In genomic region chr9:78038755-78039489, GRCm38 (mm10) we compare ENCODE assay signal across 8 mouse cellular contexts. TPM values are rescaled to one million over a fixed set of nuclear protein-coding genes. Genes with fewer than 3 reads are reported as not detected.
DNase-seq lines count a peak whose midpoint lies in the region; ATAC-seq and TF ChIP-seq lines count a peak whose summit lies in the region.

No protein-coding gene starts in this region.

- no peaks in the 10 kb centered on the region for H3K4me1 ChIP-seq in forebrain, embryonic 10.5 days
- H3K4me1 ChIP-seq in heart, embryonic 14.5 days (ENCODE audit: control insufficient read depth in 2 of 2, insufficient read depth in 2 of 2, low read length in 2 of 2): peaks cover 3 to 4% of the 10 kb centered on the region in 2 experiments; a peak in 2 of 4 replicates
- H3K4me1 ChIP-seq in kidney, postnatal 0 days (replicated peaks; ENCODE audit: insufficient read depth, low read length): no peaks in the 10 kb centered on the region
- H3K4me1 ChIP-seq in liver, adult 2 months (ENCODE audit: control insufficient read depth, insufficient read depth, low read length): no peaks in the 10 kb centered on the region
- H3K4me1 ChIP-seq in stomach, embryonic 14.5 days (ENCODE audit: control insufficient read depth, insufficient read depth, low read length): no peaks in the 10 kb centered on the region

- TF ChIP-seq POLR2A in brain, embryonic 14.5 days (IDR thresholded peaks at IDR 0.05; ENCODE audit: borderline replicate concordance, extremely low read depth, insufficient read depth, insufficient read length, poor library complexity, severe bottlenecking): no peak
- TF ChIP-seq POLR2A in liver, adult 2 months (IDR thresholded peaks at IDR 0.05; ENCODE audit: extremely low read depth, insufficient read depth, low read length): no peak

- no peaks in the 10 kb centered on the region for H3K27me3 ChIP-seq in forebrain, embryonic 10.5 days (ENCODE audit: poor library complexity, severe bottlenecking)
- no peaks in the 10 kb centered on the region for H3K27me3 ChIP-seq in heart, embryonic 14.5 days (ENCODE audit: control insufficient read depth, insufficient read depth, low read length)
- no peaks in the 10 kb centered on the region for H3K27me3 ChIP-seq in kidney, postnatal 0 days (ENCODE audit: insufficient read depth, low read length)
- H3K27me3 ChIP-seq in liver, adult 2 months (ENCODE audit: control insufficient read depth, insufficient read depth, low read length): no peaks in the 10 kb centered on the region
- no peaks in the 10 kb centered on the region for H3K27me3 ChIP-seq in stomach, embryonic 14.5 days (ENCODE audit: control insufficient read depth, insufficient read depth, low read length)

- H3K9ac ChIP-seq in heart, embryonic 14.5 days (ENCODE audit: low read length): no peak overlapping the region
- H3K9ac ChIP-seq in kidney, postnatal 0 days (ENCODE audit: low read depth, low read length): no peak overlapping the region
- no peak overlapping the region for H3K9ac ChIP-seq in liver, adult 2 months (ENCODE audit: low read depth, low read length)
- no peak overlapping the region for H3K9ac ChIP-seq in stomach, embryonic 14.5 days (replicated peaks; ENCODE audit: low read depth, low read length)

- H3K4me3 ChIP-seq in forebrain, embryonic 10.5 days: no peak overlapping the region
- no peak overlapping the region for H3K4me3 ChIP-seq in heart, embryonic 14.5 days (ENCODE audit: control insufficient read depth in 1 of 2, insufficient read depth in 1 of 2, low read depth in 1 of 2, low read length in 2 of 2)
- no peak overlapping the region for H3K4me3 ChIP-seq in kidney, postnatal 0 days (replicated peaks; ENCODE audit: low read depth, low read length)
- no peak overlapping the region for H3K4me3 ChIP-seq in liver, adult 2 months (ENCODE audit: insufficient read depth, low read depth, low read length)
- H3K4me3 ChIP-seq in stomach, embryonic 14.5 days (ENCODE audit: low read depth, low read length): no peak overlapping the region

- ATAC-seq in CD4-positive, CD25-positive, alpha-beta regulatory T cell, adult 4 months: peak; percentile 97
- ATAC-seq in heart, embryonic 14.5 days (ENCODE audit: insufficient number of reproducible peaks, insufficient read depth, low FRiP score, low read depth): 0 out of 2 replicates have a peak, but pooled peaks have one; percentile 25
- ATAC-seq in kidney, postnatal 0 days (replicated peaks; ENCODE audit: low FRiP score, low read depth): peak; percentile 70
- ATAC-seq in stomach, embryonic 14.5 days (ENCODE audit: insufficient number of reproducible peaks, insufficient read depth, low FRiP score, low read depth): peak; percentile 69; the same call in 1 of the 2 replicates

- 43% methylated on average over 18 of the region's 18 CpGs for WGBS in forebrain, embryonic 10.5 days
- 32% methylated on average over 18 of the region's 18 CpGs for WGBS in heart, embryonic 14.5 days
- WGBS in kidney, postnatal 0 days: 38% methylated on average over 18 of the region's 18 CpGs
- WGBS in liver, adult 2 months: 33% methylated on average over 18 of the region's 18 CpGs
- 33% methylated on average over 18 of the region's 18 CpGs for WGBS in stomach, embryonic 14.5 days

- DNase-seq in brain, embryonic 14.5 days (ENCODE audit: low read depth): peak; percentile 91
- DNase-seq in forebrain, embryonic 10.5 days (ENCODE audit: extremely low spot score, low spot score): peak; percentile 84
- peak; percentile 96 for DNase-seq in kidney, postnatal 0 days (ENCODE audit: low spot score)
- DNase-seq in liver, adult 2 months (ENCODE audit: extremely low read depth, low read depth, low spot score): peak; percentile 68
- DNase-seq in naive thymus-derived CD4-positive, alpha-beta T cell, adult 2 months (ENCODE audit: low read depth): peak; percentile 89

- H3K79me2 ChIP-seq in liver, adult 2 months (ENCODE audit: control insufficient read depth, insufficient read depth, low read length): no peaks in the 10 kb centered on the region

- H3K36me3 ChIP-seq in forebrain, embryonic 10.5 days (replicated peaks): no peaks in the 10 kb centered on the region
- no peaks in the 10 kb centered on the region for H3K36me3 ChIP-seq in heart, embryonic 14.5 days (ENCODE audit: control insufficient read depth, insufficient read depth, low read length)
- no peaks in the 10 kb centered on the region for H3K36me3 ChIP-seq in kidney, postnatal 0 days (ENCODE audit: insufficient read depth, low read length)
- H3K36me3 ChIP-seq in liver, adult 2 months (ENCODE audit: control insufficient read depth, insufficient read depth, low read length): no peaks in the 10 kb centered on the region
- no peaks in the 10 kb centered on the region for H3K36me3 ChIP-seq in stomach, embryonic 14.5 days (ENCODE audit: control insufficient read depth, insufficient read depth, low read length)

- TF ChIP-seq CTCF in brain, embryonic 14.5 days (IDR thresholded peaks at IDR 0.05; ENCODE audit: borderline replicate concordance, extremely low read depth, insufficient read depth, insufficient read length): peak; percentile 99
- peak; percentile 100 for TF ChIP-seq CTCF in kidney, postnatal 0 days (IDR thresholded peaks at IDR 0.05; ENCODE audit: low read depth)
- peak; percentile 100 for TF ChIP-seq CTCF in liver, adult 2 months (IDR thresholded peaks at IDR 0.05; ENCODE audit: low read depth, low read length)

- H3K9me3 ChIP-seq in forebrain, embryonic 10.5 days: no peaks in the 10 kb centered on the region
- no peaks in the 10 kb centered on the region for H3K9me3 ChIP-seq in heart, embryonic 14.5 days (ENCODE audit: control insufficient read depth, low read length)
- no peaks in the 10 kb centered on the region for H3K9me3 ChIP-seq in kidney, postnatal 0 days (replicated peaks; ENCODE audit: low read length)
- no peaks in the 10 kb centered on the region for H3K9me3 ChIP-seq in stomach, embryonic 14.5 days (ENCODE audit: control insufficient read depth, low read depth, low read length)

- H3K27ac ChIP-seq in forebrain, embryonic 10.5 days: no peak overlapping the region
- H3K27ac ChIP-seq in heart, embryonic 14.5 days (replicated peaks in 1 of 2; ENCODE audit: control insufficient read depth in 1 of 2, insufficient read depth in 1 of 2, low read depth in 2 of 2, low read length in 2 of 2): no peak overlapping the region
- no peak overlapping the region for H3K27ac ChIP-seq in kidney, postnatal 0 days
- H3K27ac ChIP-seq in liver, adult 2 months (replicated peaks; ENCODE audit: insufficient read depth, low read depth, low read length): no peak overlapping the region
- H3K27ac ChIP-seq in stomach, embryonic 14.5 days (ENCODE audit: low read length): no peak overlapping the region

- H3K4me2 ChIP-seq in heart, embryonic 14.5 days (ENCODE audit: low read length): 0 out of 2 replicates have a peak overlapping the region, but pooled peaks have one; percentile 6
- H3K4me2 ChIP-seq in kidney, postnatal 0 days (ENCODE audit: low read length): no peak overlapping the region
- no peak overlapping the region for H3K4me2 ChIP-seq in stomach, embryonic 14.5 days (replicated peaks; ENCODE audit: low read depth, low read length)

RNA-seq across cellular contexts. Expression of gene Gcm1, which starts 12.8 kb away (rescaled TPM):
- not detected for polyA plus RNA-seq in CD4-positive, CD25-positive, alpha-beta regulatory T cell, adult 4 months (2017; shearing (Covaris generic))
- polyA plus RNA-seq in brain, embryonic 14.5 days (2012; rRNA removed): not detected in 2 replicates
- polyA plus RNA-seq in forebrain, embryonic 10.5 days (2016; fragmentation: Nextera tagmentation; extraction: Ambion mirVana): 0.10 TPM in 1 of 2 replicates, not detected in the other
- polyA plus RNA-seq in heart, embryonic 14.5 days (2014; fragmentation: Nextera tagmentation; extraction: Ambion mirVana): not detected in 2 replicates
- polyA plus RNA-seq in kidney, postnatal 0 days (2015; fragmentation: Nextera tagmentation; extraction: Ambion mirVana): 1.3 and 2.1 TPM in 2 replicates
- total RNA-seq in liver, adult 2 months (2014; rRNA removed): not detected in 2 replicates
- polyA plus RNA-seq in liver, adult 2 months (2012; rRNA removed): not detected in 2 replicates
- 0.20 TPM in 1 of 2 replicates, not detected in the other for polyA plus RNA-seq in stomach, embryonic 14.5 days (2014; fragmentation: Nextera tagmentation; extraction: Ambion mirVana)

Comparison
In these comparisons a context has a peak if more than half of its experiments do, and no peak if none do; other contexts are left out.
1. ATAC-seq: peak in every context shown above with its lines; median percentile 97 in CD4-positive, CD25-positive, alpha-beta regulatory T cell, adult 4 months; 70 in kidney, postnatal 0 days; 69 in stomach, embryonic 14.5 days; 25 in heart, embryonic 14.5 days.